Mouse (Mus musculus): ENCODE measurements around the gene Nfic.

Gene Nfic

GRCm38 (mm10) chr10:81455181-81455895, at the start of gene Nfic:
TSS of gene Nfic (minus strand) at chr10:81455635.
- DNase-seq (ENCODE audit: extremely low spot score, low spot score) = no peak

DNA sequence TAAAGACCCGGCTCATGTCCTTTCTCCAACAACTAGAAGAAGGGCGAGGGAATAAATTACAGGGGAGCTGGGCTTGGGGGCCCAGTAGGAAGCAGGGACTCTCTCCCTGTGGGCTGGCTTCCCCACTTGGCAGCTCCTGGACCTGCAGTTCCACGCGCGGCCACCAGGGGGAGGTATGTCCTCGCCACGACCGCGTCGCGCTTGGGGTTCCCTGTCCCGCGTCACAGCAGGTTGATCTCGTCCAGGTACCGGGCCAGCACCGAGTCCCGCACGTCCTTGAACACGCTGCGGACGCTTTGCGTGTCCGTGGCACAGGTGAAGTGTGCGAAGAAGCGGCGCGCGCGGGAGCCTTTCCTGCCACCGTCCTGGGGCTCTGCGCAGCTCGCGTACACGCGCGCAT, 47.2 kb upstream of the Nfic start:
- DNase-seq (ENCODE audit: extremely low spot score, low spot score) = peak; percentile 94

DNA sequence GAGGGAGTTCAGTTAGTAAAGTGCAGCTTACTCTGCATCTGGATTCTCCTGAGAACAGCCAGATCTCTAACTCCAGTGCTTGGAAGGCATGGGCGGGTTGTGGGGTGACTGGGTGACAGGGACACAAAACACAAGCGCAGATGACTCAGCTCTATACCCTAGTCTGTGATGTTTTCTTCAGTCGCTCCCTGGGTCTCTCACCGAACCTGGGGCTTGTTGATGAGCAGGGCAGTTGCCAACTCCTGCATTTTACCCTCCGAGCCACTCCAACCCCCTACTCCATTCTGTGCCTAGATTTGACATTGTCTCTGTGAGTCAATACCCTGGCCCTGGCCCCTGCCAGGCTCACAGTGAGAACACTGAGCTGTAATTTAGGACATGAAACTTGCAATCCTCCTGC, 46.4 kb upstream of the Nfic start:
- no peak for DNase-seq (ENCODE audit: extremely low spot score, low spot score)

GRCm38 (mm10) chr10:81500032-81500431, 44.6 kb upstream of the Nfic start, which contains the start of gene S1pr4:
TSS of gene S1pr4 (minus strand) at chr10:81500132.
- DNase-seq (ENCODE audit: extremely low spot score, low spot score) = no peak

GRCm38 (mm10) chr10:81499250-81499901, 43.9 kb upstream of the Nfic start:
- no peak for DNase-seq (ENCODE audit: extremely low spot score, low spot score)

DNA sequence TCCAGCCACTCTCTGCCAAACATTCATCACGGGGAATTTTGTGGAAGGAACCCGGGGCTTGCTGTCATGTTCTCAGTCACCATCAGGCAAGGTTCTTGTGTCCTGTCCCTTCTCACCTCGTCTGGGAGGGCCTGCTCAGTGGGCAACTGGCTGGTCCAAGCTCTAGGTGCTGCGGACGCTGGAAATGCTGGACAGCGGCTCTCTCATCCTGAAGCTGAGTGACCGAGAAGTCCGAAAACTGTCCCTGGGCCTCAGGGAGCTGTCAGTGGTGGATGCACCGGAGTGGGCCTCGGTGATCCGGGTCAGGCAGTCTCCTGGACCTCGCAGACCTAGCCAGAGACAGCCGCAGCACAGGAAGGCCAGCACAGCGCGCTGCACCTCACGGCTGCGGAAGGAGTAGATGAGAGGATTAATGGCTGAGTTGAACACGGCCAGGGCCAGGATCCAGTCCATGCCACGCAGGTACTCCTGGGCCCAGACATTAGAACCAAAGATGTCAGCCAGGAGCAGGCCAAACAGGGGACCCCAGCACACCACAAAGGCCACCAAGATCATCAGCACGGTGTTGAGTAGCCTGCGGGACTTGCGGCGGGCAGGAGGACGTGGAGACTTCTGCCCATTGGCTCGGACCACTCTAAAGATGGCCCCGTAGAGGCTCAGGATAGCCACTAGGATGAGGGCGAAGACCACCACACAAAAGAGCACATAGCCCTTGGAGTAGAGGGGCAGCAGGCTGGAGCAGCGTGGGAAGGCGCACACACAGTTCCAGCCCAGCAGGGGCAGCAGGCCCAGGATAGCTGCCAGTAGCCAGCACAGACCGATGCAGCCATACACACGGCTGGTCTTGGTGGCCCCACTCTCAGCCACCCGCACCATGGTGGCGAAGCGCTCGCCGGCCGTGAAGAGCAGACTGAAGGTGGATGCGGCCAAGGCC, 43.1 kb upstream of the Nfic start:
- DNase-seq (ENCODE audit: extremely low spot score, low spot score) = no peak

GRCm38 (mm10) chr10:81497401-81498270, 42.2 kb upstream of the Nfic start:
- no peak for DNase-seq (ENCODE audit: extremely low spot score, low spot score)

GRCm38 (mm10) chr10:81496969-81497368, 41.5 kb upstream of the Nfic start:
- no peak for DNase-seq (ENCODE audit: extremely low spot score, low spot score)

GRCm38 (mm10) chr10:81496264-81496901, 40.9 kb upstream of the Nfic start, which contains the start of gene Ncln:
TSS of gene Ncln (minus strand) at chr10:81496392.
- peak; percentile 96 for DNase-seq (ENCODE audit: extremely low spot score, low spot score)

DNA sequence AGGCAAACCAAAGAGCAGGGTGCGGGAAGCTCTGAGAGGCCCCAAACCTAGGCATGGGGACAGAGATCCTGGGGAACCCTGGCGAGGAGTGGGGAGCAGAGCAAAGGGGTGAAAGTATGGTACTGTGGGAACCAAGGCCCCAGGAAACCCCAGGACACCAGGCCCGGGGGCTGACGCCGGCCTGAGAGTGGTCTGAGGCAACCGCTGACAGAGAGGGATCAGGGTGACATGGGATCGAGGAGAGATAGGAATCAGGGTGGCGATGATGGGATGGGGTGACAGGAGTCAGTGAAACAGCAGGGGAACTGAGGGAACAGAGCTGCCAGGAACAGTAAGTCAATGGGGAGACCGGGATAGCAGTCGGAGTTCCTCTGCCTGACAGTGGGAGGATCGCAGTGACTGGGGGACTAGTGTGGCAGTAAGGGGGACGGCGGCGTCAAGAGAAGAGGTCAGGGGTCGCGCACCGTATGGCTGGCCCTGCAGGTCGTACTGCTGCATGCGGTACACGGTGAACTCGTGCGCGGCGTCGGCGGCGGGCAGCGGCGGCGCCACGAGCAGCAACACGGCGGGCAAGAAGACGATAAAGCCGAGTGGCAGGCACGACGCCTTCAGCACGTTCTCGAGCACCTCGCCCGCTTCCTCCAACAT, 40.3 kb upstream of the Nfic start:
- no peak for DNase-seq (ENCODE audit: extremely low spot score, low spot score)

DNA sequence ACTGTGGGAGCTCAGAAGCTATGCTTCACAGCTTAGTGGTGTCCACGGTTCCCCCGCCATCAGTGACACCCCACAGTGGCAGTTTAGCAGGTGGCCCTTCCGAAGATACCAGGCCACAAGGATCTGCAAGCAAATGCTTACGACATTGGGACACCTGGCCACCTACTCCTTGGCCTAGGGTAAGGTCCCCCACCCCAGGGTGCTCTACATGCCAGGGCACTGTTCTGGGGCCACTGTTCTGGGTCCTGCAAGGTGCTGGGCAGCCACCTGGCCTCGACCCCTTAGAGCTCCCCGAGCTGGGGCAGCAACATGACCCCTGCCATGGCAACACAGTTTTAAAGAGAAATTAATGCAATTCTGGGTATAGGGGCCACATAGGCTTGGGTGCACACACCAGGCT, 39.7 kb upstream of the Nfic start:
- no peak for DNase-seq (ENCODE audit: extremely low spot score, low spot score)

GRCm38 (mm10) chr10:81494260-81495041, 39.0 kb upstream of the Nfic start:
- DNase-seq (ENCODE audit: extremely low spot score, low spot score) = no peak

DNA sequence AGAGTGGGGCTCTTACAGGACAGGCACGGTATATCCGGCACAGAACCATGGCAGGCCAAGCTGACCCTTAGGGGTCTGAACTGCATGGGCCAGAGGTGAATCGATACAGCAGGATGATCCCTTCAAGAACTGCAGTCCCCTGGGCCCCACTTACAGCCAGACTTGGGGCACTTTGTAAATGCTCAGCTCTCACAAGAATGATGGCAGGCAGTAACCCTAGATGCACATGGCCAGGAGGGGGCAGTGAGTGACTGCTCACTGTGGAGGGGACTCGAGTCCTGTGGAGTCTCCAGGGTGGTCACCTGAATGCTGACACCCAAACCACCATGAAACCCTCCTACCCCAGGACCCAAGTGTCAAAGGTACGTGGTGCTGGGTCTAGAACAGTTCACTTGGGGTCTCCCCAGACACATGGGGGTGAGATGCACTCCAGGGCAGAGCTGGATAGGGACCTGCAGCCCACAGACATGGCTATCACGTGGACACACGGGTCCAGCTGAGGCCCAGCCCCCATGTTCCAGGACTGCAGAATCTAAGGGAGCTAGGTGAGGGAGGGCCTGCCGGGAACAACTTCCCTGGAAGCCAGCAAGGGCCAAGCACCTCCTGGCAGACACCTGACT, 38.3 kb upstream of the Nfic start:
- DNase-seq (ENCODE audit: extremely low spot score, low spot score) = no peak

- DNase-seq (ENCODE audit: extremely low spot score, low spot score) = no peak
These were observed 37.3 kb upstream of the Nfic start for GRCm38 (mm10) chr10:81492606-81493240.

- no peak for DNase-seq (ENCODE audit: extremely low spot score, low spot score)
These were observed 35.6 kb upstream of the Nfic start for GRCm38 (mm10) chr10:81491018-81491417.

- no peak for DNase-seq (ENCODE audit: extremely low spot score, low spot score)
These were observed 34.5 kb upstream of the Nfic start for GRCm38 (mm10) chr10:81489941-81490340.

DNA sequence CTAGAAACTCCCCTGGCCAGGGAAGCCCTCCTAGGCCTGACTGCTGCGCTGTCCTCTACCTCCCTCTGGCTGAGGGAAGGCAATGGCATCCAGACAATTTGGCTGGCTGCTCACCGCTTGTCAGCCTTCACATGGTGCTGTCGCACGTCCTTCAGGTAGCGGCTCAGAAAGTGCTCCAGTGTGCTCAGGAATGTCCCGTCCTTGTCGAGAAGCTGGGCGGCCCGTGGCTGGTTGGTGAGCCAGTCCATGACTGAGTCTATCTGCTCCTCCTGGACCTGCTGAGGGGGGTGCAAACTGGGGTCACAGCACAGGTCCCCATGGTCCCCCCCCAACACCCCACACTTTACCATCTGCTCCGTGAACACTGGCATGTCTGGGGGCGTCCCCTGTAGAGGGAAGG, 32.6 kb upstream of the Nfic start:
- no peak for DNase-seq (ENCODE audit: extremely low spot score, low spot score)

- no peak for DNase-seq (ENCODE audit: extremely low spot score, low spot score)
These were observed 31.1 kb upstream of the Nfic start for GRCm38 (mm10) chr10:81486496-81486895.

Measured in neural tube, embryonic 10.5 days (tissue).